Mouse (Mus musculus) neural tube, embryonic 11.5 days (tissue): ENCODE data around the gene Uncx. TPM values are rescaled to one million over a fixed set of nuclear protein-coding genes. Genes with fewer than 3 reads are reported as not detected.

Experiments
- ATAC-seq: fragments of 200-750 bp; cut with Nextera tagmentation; 2 replicates; pipeline ENCODE4 v1.8.0; 2017; ENCODE audit warnings: moderate number of reproducible peaks, mild to moderate bottlenecking, moderate TSS enrichment, moderate library complexity; ENCODE audit not compliant: insufficient read depth, low FRiP score, low TSS enrichment
- DNase-seq: peaks from one replicate; pipeline ENCODE4 v3.0.0-alpha.2; 2015; ENCODE audit warnings: low spot score
- H3K27ac ChIP-seq: fragments of 300-500 bp; sonication (generic); 2 replicates; pipeline ENCODE4 v1.5.1; 2014; ENCODE audit warnings: low read depth, mild to moderate bottlenecking, low read length
- H3K27me3 ChIP-seq: fragments of 300-500 bp; sonication (generic); 2 replicates; pipeline ENCODE4 v1.6.1; 2014; ENCODE audit warnings: mild to moderate bottlenecking, low read length, mixed read lengths; ENCODE audit not compliant: control insufficient read depth, insufficient read depth
- H3K36me3 ChIP-seq: fragments of 300-500 bp; sonication (generic); 2 replicates; pipeline ENCODE4 v1.6.1; 2014; ENCODE audit warnings: mild to moderate bottlenecking, low read length, moderate library complexity, mixed read lengths; ENCODE audit not compliant: control insufficient read depth, insufficient read depth
- H3K4me1 ChIP-seq: fragments of 300-500 bp; sonication (generic); 2 replicates; pipeline ENCODE4 v1.6.1; 2014; ENCODE audit warnings: low read length, mixed read lengths; ENCODE audit not compliant: control insufficient read depth, insufficient read depth
- H3K4me2 ChIP-seq: fragments of 300-500 bp; sonication (generic); 2 replicates; pipeline ENCODE4 v1.6.1; 2014; ENCODE audit warnings: low read depth, mild to moderate bottlenecking, moderate library complexity
- H3K4me3 ChIP-seq: fragments of 300-500 bp; sonication (generic); 2 replicates; pipeline ENCODE4 v1.5.1; 2014; ENCODE audit warnings: low read depth, low read length
- H3K9ac ChIP-seq: fragments of 300-500 bp; sonication (generic); 2 replicates; pipeline ENCODE4 v1.6.1; 2014; ENCODE audit warnings: mild to moderate bottlenecking, low read length
- H3K9me3 ChIP-seq: fragments of 300-500 bp; sonication (generic); 2 replicates; pipeline ENCODE4 v1.6.1; 2016; ENCODE audit warnings: low read length; ENCODE audit not compliant: control insufficient read depth
- WGBS: fragments of 180-500 bp; shearing (Covaris S2); extraction: QIAGEN DNeasy Blood & Tissue Kit; methylation state at CpG from one replicate; pipeline ENCODE4 v1.1.7; 2014; 5-methylcytosine and 5-hydroxymethylcytosine counted together
- polyA plus RNA-seq: library from polyadenylated mRNA; unstranded; fragments of >200 nt; fragmentation: Nextera tagmentation; extraction: Ambion mirVana; gene quantifications from 2 replicates; pipeline ENCODE4 v1.2.1, GENCODE M21; 2014

Uncx gene
- polyA plus RNA-seq, 1 experiment from 2014 or later, result 44.9 TPM

DNA sequence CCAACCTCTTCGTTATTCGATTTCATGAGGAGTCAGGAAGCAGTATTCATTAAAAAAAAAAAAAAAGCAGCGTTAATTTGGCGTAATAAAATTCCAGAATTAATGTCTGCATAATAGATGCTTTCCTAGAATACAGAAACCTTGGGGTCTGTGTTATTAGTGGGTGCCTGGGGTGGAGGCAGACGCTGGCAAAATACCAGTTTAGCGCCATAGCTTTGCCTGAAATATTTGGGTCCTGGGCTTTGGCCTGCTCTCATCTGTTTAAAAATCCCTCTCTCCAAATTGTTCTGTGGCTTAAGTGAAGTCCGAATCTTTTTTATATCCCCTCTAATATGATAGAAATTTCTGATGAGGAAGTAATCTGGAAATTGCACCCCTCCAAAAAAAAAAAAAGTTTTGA, 1.9 kb downstream of the Uncx start:
- no peak overlapping the region for H3K27ac ChIP-seq
- H3K4me3 ChIP-seq, result peak overlapping the region; percentile 53
- H3K4me2 ChIP-seq, result peak overlapping the region; percentile 33
- peaks cover 93% of the 10 kb centered on the region for H3K27me3 ChIP-seq
- no peaks in the 10 kb centered on the region for H3K36me3 ChIP-seq
- ATAC-seq (no peak), DNase-seq (no peak)
- no peaks in the 10 kb centered on the region for H3K9me3 ChIP-seq
- peak overlapping the region; percentile 75 for H3K9ac ChIP-seq
- under 1% methylated on average over 7 of the region's 7 CpGs for WGBS
- H3K4me1 ChIP-seq, result 0 out of 2 replicates have a peak, but pooled peaks cover 2% of the 10 kb centered on the region

DNA sequence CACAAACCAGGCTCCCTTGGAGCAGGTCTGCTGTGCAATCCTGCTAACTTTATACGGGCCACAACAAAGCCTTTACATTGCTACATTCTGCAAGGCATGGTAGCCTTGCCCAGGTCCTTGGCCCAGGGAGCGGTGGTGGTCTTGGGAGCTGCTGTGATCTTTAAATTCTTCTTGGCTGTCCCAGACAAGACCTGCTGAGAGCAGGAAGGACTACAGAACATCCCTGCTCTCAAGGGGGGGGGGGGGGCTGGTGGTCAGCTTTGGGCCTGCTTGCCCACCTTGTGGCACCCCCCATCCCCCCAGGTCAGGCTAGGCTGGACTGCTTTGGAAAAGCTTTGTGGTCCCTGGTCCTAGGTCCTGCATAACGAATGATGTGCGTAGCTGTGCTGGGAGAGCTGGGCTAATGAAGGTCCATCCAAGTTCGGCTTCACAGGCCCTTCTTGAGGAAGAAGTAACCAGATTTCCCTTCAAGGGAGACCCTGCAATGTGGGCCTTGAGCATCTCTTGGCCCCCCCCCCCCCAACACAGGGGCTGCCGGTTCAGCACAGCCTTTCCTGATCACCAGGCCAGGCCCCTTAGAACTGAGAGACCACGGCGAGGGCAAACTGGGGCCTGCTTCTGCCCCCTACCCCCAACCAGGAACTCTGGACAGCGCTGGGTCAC, 2.5 kb downstream of the Uncx start:
- peak overlapping the region; percentile 33 for H3K4me2 ChIP-seq
- H3K36me3 ChIP-seq, result no peaks in the 10 kb centered on the region
- DNase-seq (peak; percentile 45), ATAC-seq (no peak)
- peak overlapping the region; percentile 53 for H3K4me3 ChIP-seq
- H3K9me3 ChIP-seq, result no peaks in the 10 kb centered on the region
- H3K27me3 ChIP-seq, result peaks cover 93% of the 10 kb centered on the region
- under 1% methylated on average over 9 of the region's 9 CpGs for whole genome bisulfite sequencing
- peak overlapping the region; percentile 75 for H3K27ac ChIP-seq
- 0 out of 2 replicates have a peak, but pooled peaks cover 2% of the 10 kb centered on the region for H3K4me1 ChIP-seq
- peak overlapping the region; percentile 67 for H3K9ac ChIP-seq

DNA sequence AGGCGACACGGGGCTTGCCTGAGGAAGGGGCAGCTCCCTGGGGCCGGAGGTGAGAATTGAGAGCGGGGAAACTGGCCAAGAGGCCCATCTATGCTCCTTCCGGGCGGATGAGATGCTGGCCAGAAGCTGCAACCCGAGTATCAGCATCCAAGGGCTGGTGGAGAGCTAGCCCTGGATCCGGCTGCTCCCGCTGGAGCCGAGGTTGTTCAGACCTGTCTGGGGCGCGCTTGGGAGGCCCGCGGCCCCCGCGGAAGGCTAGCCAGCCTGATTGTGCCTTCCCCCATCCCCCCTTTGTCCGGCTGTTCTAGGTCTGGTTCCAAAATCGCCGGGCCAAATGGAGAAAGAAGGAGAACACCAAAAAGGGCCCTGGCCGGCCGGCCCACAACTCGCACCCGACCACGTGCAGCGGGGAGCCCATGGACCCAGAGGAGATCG, 3.1 kb downstream of the Uncx start:
- Histone ChIP-seq H3K4me2 (peak overlapping the region; percentile 33), H3K9me3 (no peaks in the 10 kb centered on the region), H3K36me3 (no peaks in the 10 kb centered on the region), H3K27me3 (peaks cover 93% of the 10 kb centered on the region), H3K9ac (peak overlapping the region; percentile 67), H3K4me3 (peak overlapping the region; percentile 53), H3K4me1 (0 out of 2 replicates have a peak, but pooled peaks cover 2% of the 10 kb centered on the region), H3K27ac (peak overlapping the region; percentile 75)
- under 1% methylated on average over 26 of the region's 26 CpGs for WGBS
- DNase-seq (no peak), ATAC-seq (no peak)

DNA sequence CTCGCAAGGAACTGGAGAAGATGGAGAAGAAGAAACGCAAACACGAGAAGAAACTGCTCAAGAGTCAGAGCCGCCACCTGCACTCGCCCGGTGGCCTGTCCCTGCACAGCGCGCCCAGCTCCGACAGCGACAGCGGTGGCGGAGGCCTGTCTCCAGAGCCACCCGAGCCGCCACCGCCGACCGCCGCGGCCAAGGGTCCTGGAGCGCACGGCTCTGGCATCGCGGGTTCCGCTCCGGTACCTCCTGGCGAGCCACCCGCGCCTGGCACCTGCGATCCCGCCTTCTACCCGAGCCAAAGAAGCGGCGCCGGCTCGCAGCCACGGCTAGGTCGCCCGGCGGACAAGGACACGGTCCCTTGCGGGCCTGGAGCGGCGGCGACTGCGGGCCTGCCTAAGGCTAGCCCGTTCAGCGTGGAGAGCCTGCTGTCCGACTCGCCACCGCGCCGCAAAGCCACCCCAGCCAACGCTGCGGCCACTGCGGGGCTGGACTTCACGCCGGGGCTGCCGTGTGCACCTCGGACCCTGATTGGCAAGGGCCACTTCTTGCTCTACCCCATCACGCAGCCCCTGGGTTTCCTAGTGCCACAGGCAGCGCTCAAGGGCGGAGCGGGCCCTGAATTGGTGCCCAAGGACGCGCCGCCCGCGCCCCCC, 3.6 kb downstream of the Uncx start:
- Histone ChIP-seq H3K4me3 (peak overlapping the region; percentile 53), H3K4me1 (no peaks in the 10 kb centered on the region), H3K9ac (peak overlapping the region; percentile 67), H3K27me3 (peaks cover 92% of the 10 kb centered on the region), H3K27ac (peak overlapping the region; percentile 75), H3K36me3 (no peaks in the 10 kb centered on the region), H3K9me3 (no peaks in the 10 kb centered on the region), H3K4me2 (peak overlapping the region; percentile 33)
- no peak for ATAC-seq
- under 1% methylated on average over 65 of the region's 68 CpGs for WGBS
- peak; percentile 51 for DNase-seq

DNA sequence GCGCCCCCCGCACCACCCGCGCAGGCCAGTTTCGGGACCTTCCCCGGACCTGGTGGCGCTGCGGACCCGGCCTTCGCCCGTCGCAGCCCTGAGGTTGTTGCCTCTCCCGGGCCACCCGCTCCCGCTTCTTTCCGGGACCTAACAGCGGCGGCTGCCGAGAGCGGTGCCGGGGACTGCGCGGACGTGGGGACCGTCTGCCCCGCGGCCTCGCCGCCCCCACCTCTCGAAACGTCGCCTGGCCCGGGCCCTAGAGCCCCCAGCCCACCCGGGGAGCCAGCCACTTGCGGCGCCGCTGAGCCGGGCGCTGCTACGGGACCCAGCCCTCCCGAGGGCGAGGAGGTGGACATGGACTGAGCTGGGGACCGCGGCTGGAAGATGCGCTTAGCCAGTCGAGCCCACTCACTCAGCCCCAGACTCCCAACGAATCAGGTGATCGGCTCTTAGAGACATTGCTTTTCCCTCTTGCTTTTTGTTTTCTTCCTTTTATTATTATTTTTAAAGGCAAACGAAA, 4.2 kb downstream of the Uncx start:
- Histone ChIP-seq H3K36me3 (no peaks in the 10 kb centered on the region), H3K4me1 (no peaks in the 10 kb centered on the region), H3K9me3 (no peaks in the 10 kb centered on the region), H3K27ac (peak overlapping the region; percentile 75), H3K4me2 (peak overlapping the region; percentile 33), H3K4me3 (peak overlapping the region; percentile 53), H3K27me3 (peaks cover 92% of the 10 kb centered on the region), H3K9ac (peak overlapping the region; percentile 67)
- no peak for ATAC-seq
- WGBS, result under 1% methylated on average over 43 of the region's 49 CpGs
- peak; percentile 40 for DNase-seq

DNA sequence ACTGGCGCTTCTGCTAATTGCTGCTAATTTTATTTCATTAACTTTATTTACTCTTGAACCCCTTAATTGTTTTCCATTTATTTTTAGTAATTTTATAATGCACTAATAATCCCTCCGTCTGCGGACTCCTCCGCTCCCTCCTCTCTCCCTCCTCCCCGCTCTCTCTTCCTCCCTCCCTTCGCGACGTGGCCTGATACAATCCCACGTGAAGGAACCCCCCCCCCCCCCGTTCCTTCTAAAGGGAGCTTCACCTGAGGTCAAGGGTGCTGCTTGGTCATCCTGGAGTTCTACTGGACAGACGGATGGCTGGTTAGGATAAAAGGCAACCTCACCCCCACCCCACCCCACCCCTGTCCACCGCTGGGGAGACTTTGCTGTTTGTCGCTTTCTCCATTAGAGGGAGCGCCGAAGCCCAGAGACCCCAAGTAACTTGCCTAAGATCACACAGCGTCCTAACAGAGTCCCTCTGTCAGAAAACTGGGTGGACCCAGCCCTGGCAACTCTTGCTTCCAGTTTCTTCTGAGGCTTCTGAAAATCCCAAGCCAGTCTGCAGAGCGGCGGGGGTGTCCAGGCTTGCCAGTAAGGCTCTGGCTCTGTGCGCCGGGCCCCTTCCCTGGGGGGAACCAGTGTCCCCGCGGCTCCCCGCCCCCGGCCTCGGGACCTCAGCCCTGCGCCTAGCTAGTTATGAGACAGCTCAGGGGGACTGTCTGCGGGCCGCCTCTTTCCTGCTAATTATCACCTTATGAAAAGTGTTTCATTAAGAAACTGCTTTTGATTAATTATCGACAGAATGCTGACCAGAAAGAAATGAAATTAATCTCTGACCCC, 10.4 kb downstream of the Uncx start:
- DNase-seq (peak; percentile 49), ATAC-seq (no peak)
- Histone ChIP-seq H3K4me3 (no peak overlapping the region), H3K27ac (0 out of 2 replicates have a peak overlapping the region, but pooled peaks have one; percentile 14), H3K4me2 (0 out of 2 replicates have a peak overlapping the region, but pooled peaks have one; percentile 3), H3K9me3 (no peaks in the 10 kb centered on the region), H3K27me3 (peaks cover 93% of the 10 kb centered on the region), H3K9ac (0 out of 2 replicates have a peak overlapping the region, but pooled peaks have one; percentile 0), H3K4me1 (peaks cover 10% of the 10 kb centered on the region), H3K36me3 (no peaks in the 10 kb centered on the region)
- 2% methylated on average over 28 of the region's 29 CpGs for WGBS

DNA sequence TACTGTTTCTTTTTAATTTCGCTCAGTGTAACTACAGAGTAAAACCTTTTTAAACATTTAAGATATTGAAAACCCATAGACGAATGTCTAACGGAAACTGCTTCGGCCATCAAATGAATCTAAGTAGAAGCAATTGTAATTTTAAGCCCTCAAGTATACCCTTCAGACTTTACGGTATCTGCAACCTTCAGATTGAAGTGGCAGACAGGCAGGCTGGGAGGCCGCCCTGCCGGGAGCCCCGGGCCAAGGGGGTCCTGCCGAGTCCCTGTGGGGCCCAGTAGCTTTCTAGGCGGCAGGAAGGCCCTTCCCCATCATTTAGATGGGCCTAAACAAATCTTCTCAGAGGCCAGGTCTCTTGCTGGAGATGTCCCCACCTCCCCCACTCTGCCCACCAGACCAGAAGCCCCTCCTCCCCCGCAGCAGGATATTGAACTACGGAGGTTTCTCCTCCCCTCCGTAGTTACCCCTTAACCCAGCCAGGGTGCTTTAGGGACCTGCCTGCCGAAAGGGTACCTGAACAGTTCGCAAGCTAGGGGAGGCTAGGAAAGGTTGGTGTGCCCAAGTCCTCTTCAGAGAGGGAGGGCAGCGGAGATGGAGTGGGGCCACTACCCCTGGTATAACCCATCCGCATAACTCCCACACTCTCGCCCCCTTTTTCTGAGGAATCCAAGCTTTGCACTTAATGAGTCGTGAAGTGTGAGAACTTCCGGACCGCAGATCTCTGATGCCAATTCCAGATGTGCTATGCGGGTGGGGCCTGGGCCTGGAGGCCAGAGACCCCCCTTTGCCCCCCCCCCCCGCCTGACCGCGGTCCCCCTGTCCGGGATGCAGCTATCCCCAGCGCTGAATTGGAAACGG, 11.4 kb downstream of the Uncx start:
- ATAC-seq (no peak), DNase-seq (peak; percentile 30)
- no peak overlapping the region for H3K4me3 ChIP-seq
- WGBS, result under 1% methylated on average over 28 of the region's 28 CpGs
- H3K27me3 ChIP-seq, result peaks cover 91% of the 10 kb centered on the region
- 0 out of 2 replicates have a peak overlapping the region, but pooled peaks have one; percentile 27 for H3K27ac ChIP-seq
- H3K4me1 ChIP-seq, result peaks cover 18% of the 10 kb centered on the region
- peak overlapping the region; percentile 20; the same call in 1 of the 2 replicates for H3K4me2 ChIP-seq
- no peaks in the 10 kb centered on the region for H3K36me3 ChIP-seq
- H3K9me3 ChIP-seq, result no peaks in the 10 kb centered on the region
- no peak overlapping the region for H3K9ac ChIP-seq
